In genomic region chr4:144975505-144975904, GRCm38 (mm10) we compare ENCODE assay signal across 31 mouse cellular contexts.
DNase-seq lines count a peak whose midpoint lies in the region; ATAC-seq and TF ChIP-seq lines count a peak whose summit lies in the region.
"Had no signal": no experiment of that assay in that cellular context is flagged by ENCODE, and none has a peak within 500 bp of the region (broad histone marks: within the 10 kb centered on the region; RNA-seq: fewer than 3 reads in every experiment).

No protein-coding gene starts in this region.

- H3K27me3 ChIP-seq in kidney, embryonic 15.5 days = no peaks in the 10 kb centered on the region
- H3K27me3 ChIP-seq in kidney, adult 2 months (replicated peaks; ENCODE audit: control insufficient read depth, insufficient read depth, low read length) = no peaks in the 10 kb centered on the region
- no peaks in the 10 kb centered on the region for H3K27me3 ChIP-seq in limb, embryonic 12.5 days
- no peaks in the 10 kb centered on the region for H3K27me3 ChIP-seq in limb, embryonic 10.5 days (ENCODE audit: low read depth, poor library complexity, severe bottlenecking)
- H3K27me3 ChIP-seq in embryonic facial prominence, embryonic 10.5 days (replicated peaks; ENCODE audit: low read depth, poor library complexity, severe bottlenecking) = no peaks in the 10 kb centered on the region
- H3K27me3 ChIP-seq: CH12.LX; embryonic facial prominence, embryonic 13.5 days; forebrain, embryonic 13.5 days; heart, embryonic 12.5 days; heart, embryonic 15.5 days; hindbrain, embryonic 12.5 days; Patski had no signal

- peaks cover 12% of the 10 kb centered on the region; the same call in 1 of the 2 replicates for H3K36me3 ChIP-seq in kidney, embryonic 15.5 days
- no peaks in the 10 kb centered on the region for H3K36me3 ChIP-seq in kidney, adult 2 months (ENCODE audit: control insufficient read depth, insufficient read depth, low read length)
- peaks cover 10% of the 10 kb centered on the region; the same call in 1 of the 2 replicates for H3K36me3 ChIP-seq in limb, embryonic 12.5 days
- H3K36me3 ChIP-seq in limb, embryonic 10.5 days = 0 out of 2 replicates have a peak, but pooled peaks cover 4% of the 10 kb centered on the region
- H3K36me3 ChIP-seq in embryonic facial prominence, embryonic 10.5 days (replicated peaks) = 0 out of 2 replicates have a peak, but pooled peaks cover 6% of the 10 kb centered on the region
- H3K36me3 ChIP-seq: embryonic facial prominence, embryonic 13.5 days had no signal

- no peak overlapping the region for H3K9ac ChIP-seq in kidney, embryonic 15.5 days
- no peak overlapping the region for H3K9ac ChIP-seq in limb, embryonic 12.5 days (replicated peaks)
- H3K9ac ChIP-seq: embryonic facial prominence, embryonic 13.5 days; forebrain, embryonic 13.5 days; heart, embryonic 12.5 days; heart, embryonic 15.5 days; hindbrain, embryonic 12.5 days had no signal

- intact Hi-C loops in heart, postnatal 10 days (cut with DNase I) = no loop called here

- H3K4me3 ChIP-seq in kidney, embryonic 15.5 days (replicated peaks) = no peak overlapping the region
- H3K4me3 ChIP-seq in kidney, adult 2 months (ENCODE audit: insufficient read depth, low read depth, low read length) = no peak overlapping the region
- no peak overlapping the region for H3K4me3 ChIP-seq in limb, embryonic 12.5 days (replicated peaks)
- H3K4me3 ChIP-seq in limb, embryonic 10.5 days = no peak overlapping the region
- no peak overlapping the region for H3K4me3 ChIP-seq in embryonic facial prominence, embryonic 10.5 days
- H3K4me3 ChIP-seq: embryonic facial prominence, embryonic 13.5 days; erythroblast, embryonic 14.5 days; forebrain, embryonic 13.5 days; gastrocnemius, adult 2 months; heart, embryonic 12.5 days; heart, embryonic 15.5 days; hindbrain, embryonic 12.5 days had no signal

- ATAC-seq in kidney, embryonic 15.5 days (replicated peaks; ENCODE audit: low FRiP score) = peak; percentile 87
- ATAC-seq in limb, embryonic 12.5 days (ENCODE audit: insufficient number of reproducible peaks, insufficient read depth, low FRiP score, low TSS enrichment, low read depth) = no peak
- ATAC-seq: forebrain, embryonic 13.5 days; forebrain, embryonic 16.5 days; hindbrain, embryonic 16.5 days; Patski had no signal

- H3K4me1 ChIP-seq in kidney, embryonic 15.5 days = peaks cover 26% of the 10 kb centered on the region
- peaks cover 20% of the 10 kb centered on the region for H3K4me1 ChIP-seq in kidney, adult 2 months (ENCODE audit: control insufficient read depth, insufficient read depth, low read length)
- H3K4me1 ChIP-seq in limb, embryonic 12.5 days (replicated peaks) = peaks cover 33% of the 10 kb centered on the region
- peaks cover 29% of the 10 kb centered on the region for H3K4me1 ChIP-seq in limb, embryonic 10.5 days
- H3K4me1 ChIP-seq in embryonic facial prominence, embryonic 10.5 days = peaks cover 21% of the 10 kb centered on the region
- H3K4me1 ChIP-seq: forebrain, embryonic 13.5 days; hindbrain, embryonic 12.5 days had no signal

- H3K9me3 ChIP-seq in kidney, embryonic 15.5 days (replicated peaks) = no peaks in the 10 kb centered on the region
- no peaks in the 10 kb centered on the region for H3K9me3 ChIP-seq in limb, embryonic 12.5 days
- no peaks in the 10 kb centered on the region for H3K9me3 ChIP-seq in limb, embryonic 10.5 days (replicated peaks)
- H3K9me3 ChIP-seq in embryonic facial prominence, embryonic 10.5 days = no peaks in the 10 kb centered on the region
- H3K9me3 ChIP-seq: embryonic facial prominence, embryonic 13.5 days; forebrain, embryonic 13.5 days; G1E; heart, embryonic 12.5 days; heart, embryonic 15.5 days; hindbrain, embryonic 12.5 days had no signal

- TF ChIP-seq POLR2A in kidney, adult 2 months (IDR thresholded peaks at IDR 0.05; ENCODE audit: low read depth, low read length) = no peak

- no peak for TF ChIP-seq CTCF in kidney, adult 2 months (conservative IDR thresholded peaks at IDR 0.05; ENCODE audit: insufficient read depth, insufficient read length, low read depth, low read length)

- no peak overlapping the region for H3K4me2 ChIP-seq in kidney, embryonic 15.5 days
- no peak overlapping the region for H3K4me2 ChIP-seq in limb, embryonic 12.5 days
- H3K4me2 ChIP-seq: embryonic facial prominence, embryonic 13.5 days; forebrain, embryonic 13.5 days; heart, embryonic 12.5 days; heart, embryonic 15.5 days; hindbrain, embryonic 12.5 days had no signal

- H3K27ac ChIP-seq in kidney, embryonic 15.5 days = peak overlapping the region; percentile 79
- H3K27ac ChIP-seq in kidney, adult 2 months (ENCODE audit: insufficient read depth, low read depth, low read length) = no peak overlapping the region
- peak overlapping the region; percentile 23; the same call in 1 of the 2 replicates for H3K27ac ChIP-seq in limb, embryonic 12.5 days
- H3K27ac ChIP-seq in limb, embryonic 10.5 days = no peak overlapping the region
- H3K27ac ChIP-seq in embryonic facial prominence, embryonic 10.5 days (replicated peaks) = 0 out of 2 replicates have a peak overlapping the region, but pooled peaks have one; percentile 49
- H3K27ac ChIP-seq: embryonic facial prominence, embryonic 13.5 days; forebrain, embryonic 13.5 days; gastrocnemius, adult 2 months; heart, embryonic 15.5 days; hindbrain, embryonic 12.5 days had no signal

- DNase-seq in heart, adult 11 months = peak; percentile 77
- DNase-seq in heart, postnatal 10 days = no peak
- DNase-seq in kidney, adult 2 months = no peak
- no peak for DNase-seq in limb, embryonic 10.5 days (ENCODE audit: low spot score)
- no peak for DNase-seq in embryonic facial prominence, embryonic 10.5 days (ENCODE audit: low spot score)
- DNase-seq in spleen, postnatal 36 days (ENCODE audit: low spot score in 2 of 2) = no peak
- DNase-seq: adrenal gland, postnatal 10 days; adrenal gland, postnatal 36 days; B cell, adult 2 months; cerebellum, adult 11 months; cerebellum, adult 2 months; cerebellum, adult 9-11 months; cerebellum, postnatal 25 days; gastrocnemius, adult 2 months; gastrocnemius, postnatal 14 days; heart, adult 18-20 months; heart, postnatal 14 days; heart, postnatal 4 days had no signal

- WGBS in kidney, embryonic 15.5 days = 24% methylated on average over 2 of the region's 2 CpGs
- 56% methylated on average over 2 of the region's 2 CpGs for WGBS in kidney, adult 2 months
- 46% methylated on average over 2 of the region's 2 CpGs for WGBS in limb, embryonic 12.5 days
- 67% methylated on average over 2 of the region's 2 CpGs for WGBS in limb, embryonic 10.5 days
- 52% methylated on average over 2 of the region's 2 CpGs for WGBS in embryonic facial prominence, embryonic 10.5 days

Comparison
In these comparisons a context has a peak if more than half of its experiments do, and no peak if none do; other contexts are left out.
1. H3K27ac ChIP-seq: peak in kidney, embryonic 15.5 days (single experiment), limb, embryonic 12.5 days (single experiment) and embryonic facial prominence, embryonic 10.5 days (single experiment); none in kidney, adult 2 months (single experiment) and limb, embryonic 10.5 days (single experiment).